Mouse (Mus musculus): Measurements from ENCODE around the gene Adgrl3.

Gene Adgrl3

DNA sequence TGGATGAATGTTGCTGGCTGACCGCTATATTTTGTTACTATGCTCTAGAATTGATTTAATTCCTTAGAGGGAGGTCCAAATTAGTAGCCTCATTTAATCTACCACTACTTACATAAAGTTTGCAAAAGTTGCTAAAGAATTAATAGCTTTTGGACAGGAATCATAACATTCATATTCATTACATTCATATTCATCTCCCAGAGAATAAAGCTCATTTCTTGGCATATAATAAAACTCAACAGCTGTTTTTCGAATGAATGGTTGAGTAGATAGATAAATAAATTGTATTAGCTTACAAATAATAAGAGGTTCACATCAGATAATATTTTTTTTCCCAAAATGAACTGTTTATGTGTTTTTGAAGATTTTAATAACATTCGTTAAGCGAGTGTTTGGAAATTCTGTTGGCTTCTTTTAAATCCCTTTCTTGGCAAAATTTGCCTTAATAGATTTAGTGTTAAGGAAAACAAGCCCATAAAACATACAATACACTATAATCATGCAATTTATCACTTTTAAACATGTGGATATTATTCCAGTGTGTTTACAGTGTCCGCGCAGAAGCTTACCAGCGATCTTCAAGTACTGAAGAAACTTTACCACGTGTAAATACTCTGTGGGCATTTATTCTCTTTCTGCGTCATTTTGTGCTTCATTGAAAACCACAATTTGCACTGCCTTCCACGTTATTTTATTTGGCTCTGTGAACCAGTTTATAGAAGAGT lies 350.4 kb downstream of the Adgrl3 start:
- DNase-seq (ENCODE audit: low spot score in 2 of 2) = no peak

- DNase-seq (ENCODE audit: low spot score in 2 of 2) = no peak
Observed at GRCm38 (mm10) chr5:81375992-81376391, 356.1 kb downstream of the Adgrl3 start.

GRCm38 (mm10) chr5:81405582-81406143 lies 385.7 kb downstream of the Adgrl3 start:
- DNase-seq (ENCODE audit: low spot score in 2 of 2) = no peak

DNA sequence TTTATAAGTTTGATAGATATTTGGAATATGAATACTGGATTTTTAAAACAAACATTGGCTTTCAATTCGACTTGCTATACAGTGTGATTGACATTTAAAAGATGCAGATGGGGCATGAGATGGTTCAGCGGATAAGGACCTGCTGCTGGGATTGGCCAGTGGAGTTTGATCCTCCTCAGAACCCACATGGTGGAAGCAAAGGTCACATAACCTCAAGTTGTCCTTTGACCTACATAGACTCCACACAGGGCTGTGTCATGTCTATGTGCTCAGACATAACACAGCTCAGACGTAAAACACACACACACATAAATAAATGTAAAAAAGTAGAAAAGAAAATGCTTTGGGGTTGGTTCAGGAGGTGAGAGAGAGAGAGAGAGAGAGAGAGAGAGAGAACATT lies 397.4 kb downstream of the Adgrl3 start:
- no peak for DNase-seq (ENCODE audit: low spot score in 2 of 2)

- no peak for DNase-seq (ENCODE audit: low spot score in 2 of 2)
Observed at GRCm38 (mm10) chr5:81427393-81427792, 407.5 kb downstream of the Adgrl3 start.

DNA sequence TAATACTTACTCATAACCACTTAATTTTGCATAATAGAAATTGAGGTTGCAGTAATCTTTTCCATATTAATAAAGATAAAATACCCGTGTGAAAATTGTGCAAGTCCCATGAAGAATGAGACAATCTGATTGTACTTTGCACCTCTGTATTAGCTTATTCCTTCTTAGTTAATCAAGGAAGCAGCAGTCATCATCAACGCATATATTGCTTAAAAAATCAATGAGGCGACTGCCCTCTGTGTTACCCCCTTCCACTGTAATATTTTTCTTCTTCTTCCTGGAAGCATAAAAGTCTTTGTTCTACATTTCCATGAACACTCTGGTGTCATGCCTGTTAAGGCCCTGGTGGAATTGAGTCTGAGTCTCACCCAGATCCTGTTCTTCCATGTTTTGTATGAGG lies 416.4 kb downstream of the Adgrl3 start:
- DNase-seq (ENCODE audit: low spot score in 2 of 2) = no peak

DNA sequence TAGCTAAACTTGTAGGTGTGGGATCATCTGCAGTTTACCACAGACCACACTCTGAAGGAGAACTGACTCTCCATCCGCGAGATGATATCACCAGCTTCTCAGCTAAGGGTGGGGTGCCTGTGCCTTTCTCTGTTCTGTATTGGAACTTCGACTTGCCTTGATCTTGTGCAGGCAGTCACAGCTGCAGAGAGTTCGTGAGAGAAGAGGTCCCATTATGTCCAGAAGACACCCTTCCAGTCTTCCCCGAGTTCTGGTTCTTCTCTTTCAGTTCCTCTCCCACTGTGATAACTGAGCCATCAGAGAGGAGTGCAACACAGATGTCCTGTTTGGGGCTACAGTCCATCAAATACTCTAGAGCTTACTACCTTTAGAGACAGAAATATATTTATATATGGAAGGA lies 422.2 kb downstream of the Adgrl3 start:
- DNase-seq (ENCODE audit: low spot score in 2 of 2) = no peak

DNA sequence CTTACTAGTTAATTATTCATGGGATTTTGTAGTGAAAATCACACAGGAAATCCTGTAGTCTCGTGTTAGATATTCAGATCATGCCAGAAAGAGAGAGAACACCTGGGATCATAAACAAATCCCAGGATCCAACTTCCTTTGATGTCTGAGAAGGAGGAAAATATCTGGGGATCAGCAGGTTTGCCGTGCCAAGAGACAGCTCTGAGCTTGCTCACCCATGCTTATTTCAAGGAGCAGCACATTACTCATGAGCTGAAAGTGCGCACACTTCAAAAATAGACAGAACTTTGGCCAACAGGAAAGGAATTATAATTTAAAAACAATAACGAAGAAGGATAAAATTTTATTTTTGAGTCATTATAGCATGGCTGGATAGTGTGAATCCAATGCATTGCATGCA lies 446.0 kb downstream of the Adgrl3 start:
- peak; percentile 15 to 28 for DNase-seq (ENCODE audit: low spot score in 2 of 2)

DNA sequence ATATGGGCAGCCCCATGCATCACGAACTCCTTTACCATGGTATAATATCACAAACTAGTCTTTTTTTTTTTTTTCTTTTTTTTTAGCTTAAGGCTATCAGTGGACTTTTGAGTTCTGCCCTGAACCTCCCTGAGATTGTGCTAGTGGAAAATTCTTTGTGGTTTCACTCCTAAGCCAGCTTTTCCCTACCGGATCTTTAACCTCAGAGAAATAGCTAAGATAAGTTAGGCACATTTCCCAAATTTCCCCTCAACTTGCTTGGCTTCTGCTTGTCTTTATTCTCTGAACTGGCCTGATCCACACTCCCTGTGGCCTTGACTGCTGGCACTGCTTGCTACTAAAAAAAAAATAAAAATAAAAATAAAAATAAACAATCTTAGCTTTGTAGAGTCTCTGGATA lies 454.7 kb downstream of the Adgrl3 start:
- no peak for DNase-seq (ENCODE audit: low spot score in 2 of 2)

DNA sequence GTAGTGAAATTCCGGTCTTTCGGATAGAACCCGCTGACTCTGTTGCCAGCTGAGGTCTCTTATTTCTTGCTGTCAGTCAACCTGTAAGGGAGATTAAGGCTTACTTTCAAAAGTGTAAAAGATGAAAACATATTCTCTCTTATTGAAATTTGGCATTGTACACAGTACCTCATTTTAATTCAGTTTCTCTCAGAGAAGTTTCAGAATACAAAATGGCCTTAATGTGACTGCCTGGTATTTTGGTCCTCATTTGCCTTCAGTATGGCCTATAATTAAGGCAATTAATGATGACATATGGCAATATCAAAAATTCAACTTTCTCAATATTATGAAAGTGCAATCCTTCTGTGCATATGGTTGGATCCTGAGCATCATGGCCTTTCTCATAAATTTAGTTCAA lies 455.5 kb downstream of the Adgrl3 start:
- DNase-seq (ENCODE audit: low spot score in 2 of 2) = no peak

- DNase-seq (ENCODE audit: low spot score in 2 of 2) = no peak
Observed at GRCm38 (mm10) chr5:81475971-81476606, 456.2 kb downstream of the Adgrl3 start.

- DNase-seq (ENCODE audit: low spot score in 2 of 2) = no peak
Observed at GRCm38 (mm10) chr5:81480911-81481310, 461.0 kb downstream of the Adgrl3 start.

GRCm38 (mm10) chr5:81483890-81484289 lies 464.0 kb downstream of the Adgrl3 start:
- DNase-seq (ENCODE audit: low spot score in 2 of 2) = no peak

DNA sequence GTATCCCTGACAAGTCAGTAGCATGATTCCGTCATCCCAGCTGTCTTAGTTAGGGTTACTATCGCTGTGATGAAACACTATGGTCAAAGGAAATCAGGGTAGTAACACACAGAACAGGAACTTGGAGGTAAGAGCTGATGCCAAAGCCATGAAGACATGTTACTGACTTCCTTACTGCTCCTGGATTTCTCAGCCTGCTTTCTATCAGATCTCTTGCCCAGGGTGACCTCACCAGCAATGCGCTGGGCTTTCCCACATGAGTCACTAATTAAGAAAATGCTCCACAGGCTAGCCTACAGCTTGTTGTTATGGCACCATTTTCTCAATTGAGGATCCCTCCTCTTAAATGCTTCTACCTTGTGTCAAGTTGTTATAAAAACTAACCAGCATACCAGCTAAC lies 481.1 kb downstream of the Adgrl3 start:
- DNase-seq (ENCODE audit: low spot score in 2 of 2) = no peak

- DNase-seq (ENCODE audit: low spot score in 2 of 2) = no peak
Observed at GRCm38 (mm10) chr5:81518720-81519496, 499.0 kb downstream of the Adgrl3 start.

DNA sequence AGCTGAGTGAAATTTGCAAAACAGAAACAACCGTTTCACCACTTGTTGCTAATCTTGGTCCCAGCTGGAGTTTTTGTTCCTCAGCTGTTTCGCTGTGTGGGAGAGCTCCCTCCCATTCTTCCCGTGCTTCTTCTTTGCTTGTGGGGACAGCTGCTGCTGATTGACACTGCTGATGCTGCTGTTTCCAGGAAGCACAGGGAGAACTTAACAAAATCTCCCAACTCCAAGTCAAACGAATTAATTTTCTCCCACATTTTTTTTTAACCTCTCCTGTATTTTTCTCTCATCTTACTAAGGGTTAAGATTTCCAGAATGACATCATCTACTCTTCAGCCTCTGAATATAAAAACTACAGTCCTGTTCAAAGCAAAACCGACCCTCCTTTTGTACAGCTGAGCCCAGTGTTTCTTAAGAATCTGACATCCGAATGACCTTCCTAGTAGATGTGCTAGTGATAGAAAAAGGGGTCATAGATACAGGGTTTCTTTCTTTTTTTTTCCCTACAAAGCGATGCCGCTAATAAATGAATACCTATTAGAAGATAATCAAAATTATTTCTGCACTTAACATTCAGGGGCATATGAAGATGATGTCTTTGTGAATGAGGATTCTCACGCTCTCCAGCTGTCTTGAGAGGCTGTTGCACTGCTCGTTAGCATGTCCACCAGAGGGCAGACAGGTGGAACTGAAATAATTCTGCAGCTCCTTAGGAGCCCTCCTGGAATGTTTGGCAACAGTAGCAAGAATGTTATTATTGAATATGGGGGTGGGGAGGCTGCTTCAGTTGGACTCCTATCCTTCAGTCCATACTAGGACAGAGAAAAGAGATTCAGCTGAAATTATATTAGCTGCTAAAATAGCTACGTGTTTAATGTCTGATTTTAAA lies 499.8 kb downstream of the Adgrl3 start:
- peak in 1 of 2 experiments; percentile 50 for DNase-seq (ENCODE audit: low spot score in 2 of 2)

- DNase-seq (ENCODE audit: low spot score in 2 of 2) = no peak
Observed at GRCm38 (mm10) chr5:81522760-81523159, 502.8 kb downstream of the Adgrl3 start.

- no peak for DNase-seq (ENCODE audit: low spot score in 2 of 2)
Observed at GRCm38 (mm10) chr5:81524532-81524961, 504.6 kb downstream of the Adgrl3 start.

GRCm38 (mm10) chr5:81525326-81525725 lies 505.4 kb downstream of the Adgrl3 start:
- DNase-seq (ENCODE audit: low spot score in 2 of 2) = no peak

DNA sequence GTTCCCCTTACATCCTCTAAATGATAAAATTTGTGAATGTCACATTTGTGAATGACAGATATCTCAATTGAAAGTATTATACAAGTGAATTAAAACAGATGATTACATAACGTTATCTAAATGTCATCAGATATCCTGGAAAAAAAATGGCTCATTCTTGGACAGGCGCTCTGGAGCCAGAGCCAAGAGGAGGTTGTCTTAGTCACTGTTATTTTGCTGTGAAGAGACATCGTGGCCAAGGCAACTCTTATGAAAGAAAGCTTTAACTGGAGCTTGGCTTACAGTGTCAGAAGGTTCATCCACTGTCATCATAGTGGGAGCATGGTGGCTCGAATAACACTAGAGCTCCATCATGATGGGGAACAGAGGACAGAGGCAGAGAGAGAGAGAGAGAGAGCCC lies 511.7 kb downstream of the Adgrl3 start:
- no peak for DNase-seq (ENCODE audit: low spot score in 2 of 2)

GRCm38 (mm10) chr5:81550211-81550610 lies 530.3 kb downstream of the Adgrl3 start:
- no peak for DNase-seq (ENCODE audit: low spot score in 2 of 2)
